Mouse (Mus musculus) spleen, adult 2 months (tissue): ENCODE measurements around the gene Adamts3.

Source experiments
- CTCF ChIP-seq: fragments of 200-500 bp; IDR thresholded peaks from 2 replicates; pipeline ENCODE4 v1.5.1; 2011; ENCODE audit warnings: mild to moderate bottlenecking, inconsistent platforms; ENCODE audit not compliant: insufficient read depth, insufficient read length, insufficient replicate concordance; ENCODE audit errors: extremely low read depth
- POLR2A ChIP-seq: fragments of 200-500 bp; IDR thresholded peaks from 2 replicates; pipeline ENCODE4 v1.6.1; 2011; ENCODE audit warnings: low read depth, low read length, inconsistent platforms

DNA sequence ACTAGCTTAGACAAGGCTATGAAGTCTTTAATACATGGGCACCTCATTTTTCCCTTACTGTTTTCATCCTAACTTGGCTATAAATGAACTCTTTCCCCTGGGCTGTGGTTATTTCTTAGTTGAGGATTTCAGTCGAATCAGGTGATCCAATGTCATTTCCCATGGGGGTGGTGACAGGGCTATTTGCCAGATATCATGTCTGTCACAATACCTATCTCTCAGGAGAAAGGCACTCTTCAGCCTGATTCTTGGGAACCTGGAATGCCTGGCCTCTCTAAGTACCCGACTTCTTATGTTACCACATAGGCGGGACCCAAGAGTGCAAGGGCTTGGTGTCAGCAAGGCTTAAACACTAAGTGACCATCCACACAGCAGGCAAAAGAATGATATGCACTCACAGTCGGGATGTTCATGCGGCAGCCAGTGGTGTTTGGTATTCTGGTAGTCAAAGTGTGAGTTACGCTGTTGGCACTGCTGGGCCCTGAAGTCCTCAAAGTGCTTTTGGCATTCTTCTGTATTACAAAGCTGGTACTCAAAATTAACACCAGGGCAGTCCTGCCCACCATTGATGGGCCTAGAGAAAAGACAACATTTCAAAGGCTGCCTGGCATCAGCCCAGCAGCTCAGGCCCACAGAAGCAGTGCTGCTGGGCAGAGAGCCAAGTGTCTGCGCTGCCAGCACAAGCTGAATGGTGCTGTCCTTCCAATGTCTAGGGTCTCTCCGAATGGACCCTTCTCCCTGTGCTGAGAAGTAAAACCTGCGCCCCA is 181.7 kb downstream of the Adamts3 start:
- no peak for TF ChIP-seq POLR2A
- no peak for TF ChIP-seq CTCF
